Mouse (Mus musculus) 416B (cell line): ENCODE measurements around the gene Tgfbi.

ENCODE experiments used
- DNase-seq: peaks from one replicate; pipeline ENCODE4 v3.0.0; 2011; ENCODE audit warnings: low read depth

Gene Tgfbi

GRCm38 (mm10) chr13:56609103-56609856, at the start of gene Tgfbi:
TSS of gene Tgfbi (plus strand) at chr13:56609523.
- no peak for DNase-seq

GRCm38 (mm10) chr13:56559841-56560370, 49.4 kb upstream of the Tgfbi start:
- no peak for DNase-seq

GRCm38 (mm10) chr13:56561129-56561528, 48.2 kb upstream of the Tgfbi start:
- no peak for DNase-seq

- no peak for DNase-seq
These were observed 46.2 kb upstream of the Tgfbi start for GRCm38 (mm10) chr13:56563075-56563474.

GRCm38 (mm10) chr13:56566336-56566735, 43.0 kb upstream of the Tgfbi start:
- DNase-seq = no peak

- no peak for DNase-seq
These were observed 37.7 kb upstream of the Tgfbi start for GRCm38 (mm10) chr13:56571645-56572044.

- no peak for DNase-seq
These were observed 34.2 kb upstream of the Tgfbi start for GRCm38 (mm10) chr13:56575074-56575473.

GRCm38 (mm10) chr13:56575701-56576321, 33.5 kb upstream of the Tgfbi start:
- peak; percentile 79 for DNase-seq

GRCm38 (mm10) chr13:56578097-56578496, 31.2 kb upstream of the Tgfbi start:
- no peak for DNase-seq

- DNase-seq = no peak
These were observed 28.9 kb upstream of the Tgfbi start for GRCm38 (mm10) chr13:56580450-56580849.

GRCm38 (mm10) chr13:56581512-56581911, 27.8 kb upstream of the Tgfbi start:
- DNase-seq = no peak

GRCm38 (mm10) chr13:56581961-56582434, 27.3 kb upstream of the Tgfbi start:
- DNase-seq = peak; percentile 58

GRCm38 (mm10) chr13:56582720-56583119, 26.6 kb upstream of the Tgfbi start:
- no peak for DNase-seq

- no peak for DNase-seq
These were observed 23.3 kb upstream of the Tgfbi start for GRCm38 (mm10) chr13:56586046-56586445.

GRCm38 (mm10) chr13:56588454-56589117, 20.7 kb upstream of the Tgfbi start:
- no peak for DNase-seq

GRCm38 (mm10) chr13:56590202-56590601, 19.1 kb upstream of the Tgfbi start:
- no peak for DNase-seq

- DNase-seq = no peak
These were observed 18.1 kb upstream of the Tgfbi start for GRCm38 (mm10) chr13:56591191-56591590.

- DNase-seq = no peak
These were observed 17.4 kb upstream of the Tgfbi start for GRCm38 (mm10) chr13:56591939-56592338.

GRCm38 (mm10) chr13:56593196-56593595, 16.1 kb upstream of the Tgfbi start:
- DNase-seq = peak; percentile 60

- no peak for DNase-seq
These were observed 15.3 kb upstream of the Tgfbi start for GRCm38 (mm10) chr13:56593961-56594391.

GRCm38 (mm10) chr13:56595246-56595645, 14.1 kb upstream of the Tgfbi start:
- DNase-seq = no peak

- DNase-seq = no peak
These were observed 12.0 kb upstream of the Tgfbi start for GRCm38 (mm10) chr13:56597296-56597695.
